Mouse (Mus musculus) R1 (cell line): Measurements from ENCODE around the gene Olfr1128.
"Not testable (repeated sequence)": the region's sequence is repeated elsewhere in the genome, so short reads cannot be mapped to it uniquely, and the experiment has no call there.

Experiments used
- DNase-seq: peaks from one replicate; pipeline ENCODE4 v3.0.0-alpha.2; 2018; ENCODE audit warnings: low read depth, low spot score

Gene Olfr1128

DNA sequence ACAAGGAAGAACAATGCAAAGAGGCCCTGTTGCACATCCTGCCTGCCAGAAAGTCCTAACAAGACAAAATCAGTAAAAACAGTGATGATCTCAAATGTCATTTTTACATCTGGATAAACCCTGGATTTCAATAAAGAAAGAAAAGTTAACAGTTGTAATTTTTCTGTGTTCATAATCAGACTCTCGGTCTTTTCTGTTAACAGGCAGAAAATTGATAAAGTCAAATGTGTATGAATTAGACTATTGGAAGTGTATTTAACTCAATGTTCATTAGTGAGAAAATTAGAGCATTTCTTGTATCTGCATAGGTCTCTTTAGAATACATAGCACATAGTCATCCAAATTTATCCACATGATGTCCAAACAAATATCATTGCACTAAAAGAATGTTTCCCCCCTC, at the start of gene Olfr1128:
Gene Olfr1128 (minus strand): TSS at position 101 of the 400 bp plus-strand sequence.
- no peak for DNase-seq

DNA sequence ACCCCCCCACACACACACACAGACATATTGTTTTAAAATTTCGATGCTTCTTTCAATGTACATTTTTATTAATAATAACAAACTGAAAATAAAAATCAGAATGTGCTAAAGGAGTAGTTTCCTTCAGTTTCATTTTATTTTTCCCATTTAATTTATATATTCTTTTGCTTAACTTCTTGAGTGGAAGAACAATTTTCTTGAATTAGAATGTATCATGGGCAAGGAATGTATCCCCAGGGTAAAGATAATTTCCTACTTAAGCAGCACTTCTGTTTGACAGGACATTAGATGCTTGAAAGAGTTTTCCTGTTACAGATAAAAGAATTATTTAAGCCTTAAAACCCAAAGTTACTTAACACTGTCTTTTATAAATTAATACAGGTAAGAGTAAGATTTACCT, 28.3 kb upstream of the Olfr1128 start, which contains the start of gene Olfr1129:
Gene Olfr1129 (plus strand): TSS at position 301 of the 400 bp plus-strand sequence.
- not testable (repeated sequence) for DNase-seq

DNA sequence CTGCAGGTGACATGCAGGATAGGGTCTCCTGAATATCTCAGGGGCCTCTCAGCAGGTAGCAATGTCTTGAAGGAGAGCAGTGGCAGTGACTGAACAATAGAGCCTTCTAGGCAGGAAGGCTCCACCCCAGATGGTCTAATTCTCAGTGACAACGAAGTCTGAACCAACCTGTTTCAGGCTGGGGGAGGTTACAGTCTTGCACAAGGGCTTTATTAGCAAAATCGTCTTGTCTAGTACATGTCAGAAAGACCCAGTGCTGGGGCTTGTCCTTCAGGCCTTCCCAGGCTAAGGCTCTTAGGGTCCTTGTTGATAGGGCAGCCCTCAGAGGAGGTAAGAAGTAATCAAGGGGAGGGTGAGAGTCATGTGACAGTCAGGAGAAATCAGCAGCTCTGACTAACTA, 10.5 kb downstream of the Olfr1128 start:
- DNase-seq, result peak; percentile 85

DNA sequence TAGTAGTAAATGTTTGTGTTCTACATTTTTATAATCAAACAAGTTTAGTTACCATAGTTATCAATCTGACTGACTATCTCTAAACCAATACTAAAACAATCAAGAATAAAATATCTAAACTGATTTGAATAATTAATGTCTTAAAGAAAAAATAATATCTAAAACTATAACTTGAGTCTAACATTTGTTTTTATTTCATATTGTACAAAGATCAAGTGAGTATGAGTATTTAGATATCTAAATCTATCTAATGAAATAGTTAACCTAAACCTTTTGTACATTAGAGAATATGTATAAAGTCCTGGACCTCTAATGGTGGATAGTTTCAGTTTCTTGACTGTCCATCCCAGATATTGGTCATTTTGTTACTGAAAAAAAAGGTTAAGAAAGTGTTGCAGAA, 13.8 kb downstream of the Olfr1128 start, which contains the start of gene Olfr153:
Gene Olfr153 (plus strand): TSS at position 301 of the 400 bp plus-strand sequence.
- DNase-seq, result no peak

DNA sequence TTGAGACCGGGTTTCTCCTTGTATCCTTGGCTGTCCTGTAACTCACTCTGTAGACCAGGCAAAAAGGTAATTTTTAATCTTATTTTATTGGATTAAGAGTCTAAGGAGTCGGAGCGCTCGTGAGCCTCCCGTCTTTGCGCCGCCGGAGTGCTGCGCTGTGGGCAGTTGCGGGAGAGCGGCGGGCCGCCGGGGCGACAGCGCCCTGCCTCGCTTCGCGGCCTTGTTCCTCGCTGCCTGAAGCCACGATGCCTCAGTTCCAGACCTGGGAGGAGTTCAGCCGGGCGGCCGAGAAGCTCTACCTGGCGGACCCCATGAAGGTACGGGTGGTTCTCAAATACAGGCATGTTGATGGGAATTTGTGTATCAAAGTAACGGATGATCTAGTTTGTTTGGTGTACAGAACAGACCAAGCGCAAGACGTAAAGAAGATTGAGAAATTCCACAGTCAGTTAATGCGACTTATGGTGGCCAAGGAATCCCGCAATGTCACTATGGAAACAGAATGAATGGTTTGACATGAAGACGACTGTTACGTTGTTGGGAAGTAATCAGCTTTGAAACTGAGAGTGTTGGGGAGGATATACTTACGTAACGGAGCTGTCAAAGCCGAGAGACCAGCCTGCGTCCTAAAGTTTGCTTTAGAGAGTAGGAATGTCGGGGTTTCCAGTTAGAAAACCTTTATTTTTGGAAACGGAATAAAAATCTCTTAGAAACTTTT, 19.3 kb downstream of the Olfr1128 start:
- peak; percentile 61 for DNase-seq

DNA sequence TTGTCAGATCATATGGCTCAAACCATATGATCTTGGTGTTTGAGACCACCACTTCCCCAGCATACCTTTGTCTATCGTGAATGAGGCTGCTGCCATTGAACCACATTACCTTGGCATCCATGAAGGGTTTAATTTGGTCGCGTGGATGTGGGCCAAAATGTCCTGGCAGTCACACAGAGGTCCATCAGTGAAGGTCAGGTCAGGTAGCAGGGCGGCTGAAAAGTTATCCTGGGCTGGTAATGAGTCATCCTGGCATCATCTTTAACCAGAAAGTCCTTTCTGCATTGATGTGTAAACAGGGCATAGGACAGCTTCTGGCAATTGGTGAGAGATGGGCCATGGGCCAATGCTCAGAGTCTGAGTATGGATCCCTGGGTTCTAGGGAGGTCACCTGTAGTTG, 24.7 kb downstream of the Olfr1128 start:
- no peak for DNase-seq

DNA sequence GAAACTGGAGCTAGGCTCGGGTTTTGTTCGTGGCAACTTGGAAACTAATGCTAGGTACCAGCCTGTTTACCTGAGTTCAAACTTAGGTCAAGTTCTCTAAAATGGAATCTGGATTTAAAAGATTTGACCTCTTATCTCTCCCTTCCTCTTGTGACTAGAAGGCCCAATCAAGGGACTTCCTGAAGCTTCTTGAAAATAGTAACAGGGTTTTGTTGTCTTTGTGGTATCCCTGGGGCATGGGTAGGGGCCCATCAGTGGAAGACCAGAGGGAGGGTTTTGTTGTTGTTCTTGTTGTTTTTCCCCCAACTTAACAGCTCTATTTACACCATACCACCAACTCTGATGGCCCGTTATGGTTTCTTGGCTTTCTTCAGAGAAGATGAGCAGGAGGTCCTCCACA, 28.8 kb downstream of the Olfr1128 start:
- DNase-seq, result peak; percentile 73

DNA sequence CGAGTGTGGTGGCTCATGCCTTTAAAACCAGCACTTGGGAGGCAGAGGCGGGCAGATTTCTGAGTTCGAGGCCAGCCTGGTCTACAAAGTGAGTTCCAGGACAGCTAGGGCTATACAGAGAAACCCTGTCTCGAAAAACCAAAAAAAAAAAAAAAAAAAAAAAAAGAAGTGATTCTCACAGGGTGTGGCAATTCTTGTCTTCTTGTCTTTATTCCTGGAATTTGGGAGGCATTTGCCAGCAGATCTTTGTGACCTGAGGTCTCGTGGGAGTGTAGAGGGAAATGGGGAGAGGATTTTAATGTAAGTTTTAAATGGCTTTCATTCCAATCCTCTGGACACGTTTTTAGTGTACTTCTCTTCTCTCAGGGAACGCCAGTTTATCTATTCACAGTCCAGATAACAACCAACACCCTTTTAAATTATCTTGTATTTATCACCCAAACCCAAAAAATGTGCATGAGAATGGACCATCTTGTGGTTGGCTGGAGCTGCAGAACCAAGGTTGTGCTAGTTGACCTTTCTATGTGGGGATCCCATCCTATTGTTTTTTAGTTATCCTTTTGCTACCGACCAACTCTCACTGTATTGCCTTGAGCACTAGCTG, 29.8 kb downstream of the Olfr1128 start:
- DNase-seq, result peak; percentile 94

DNA sequence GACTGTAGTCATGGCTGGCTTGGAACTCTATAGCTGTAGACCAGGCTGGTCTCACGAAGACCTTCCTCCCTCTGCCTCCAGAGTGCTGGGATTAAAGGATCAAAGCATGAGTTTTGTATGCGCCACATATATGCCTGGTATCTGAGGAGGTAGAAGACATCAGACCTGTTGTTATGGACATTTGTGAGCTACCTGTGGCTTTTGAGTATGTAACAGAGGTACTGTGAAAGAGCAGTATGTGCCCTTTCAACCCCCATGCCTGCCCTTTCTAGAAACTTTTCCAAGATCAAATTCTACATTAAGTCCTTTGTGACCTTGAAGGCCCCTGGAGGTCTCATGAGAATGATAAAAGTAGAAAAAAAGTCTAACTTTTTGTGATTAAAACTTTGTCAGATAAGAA, 30.3 kb downstream of the Olfr1128 start:
- DNase-seq, result peak; percentile 82

DNA sequence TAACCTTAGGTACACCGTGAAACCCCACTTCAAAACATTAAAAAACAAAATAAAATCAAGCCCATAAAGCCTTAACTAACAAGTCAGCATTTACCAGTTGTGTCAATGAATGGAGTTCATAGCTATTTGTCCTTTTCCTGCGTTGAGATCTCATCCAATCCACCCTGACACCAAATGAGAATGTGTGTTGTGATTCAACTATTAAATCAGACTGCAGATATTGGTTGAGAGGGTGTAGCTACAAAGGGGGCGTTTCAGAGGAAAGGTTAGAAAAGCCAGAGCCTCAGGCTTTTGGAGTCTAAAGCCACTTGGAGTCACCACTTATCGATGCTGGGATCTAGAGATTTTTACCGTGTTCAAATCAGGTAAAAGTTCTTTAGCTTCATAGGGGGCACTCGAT, 39.1 kb downstream of the Olfr1128 start, which contains the start of gene Pramel6:
Gene Pramel6 (plus strand): TSS at position 301 of the 400 bp plus-strand sequence.
- no peak for DNase-seq

DNA sequence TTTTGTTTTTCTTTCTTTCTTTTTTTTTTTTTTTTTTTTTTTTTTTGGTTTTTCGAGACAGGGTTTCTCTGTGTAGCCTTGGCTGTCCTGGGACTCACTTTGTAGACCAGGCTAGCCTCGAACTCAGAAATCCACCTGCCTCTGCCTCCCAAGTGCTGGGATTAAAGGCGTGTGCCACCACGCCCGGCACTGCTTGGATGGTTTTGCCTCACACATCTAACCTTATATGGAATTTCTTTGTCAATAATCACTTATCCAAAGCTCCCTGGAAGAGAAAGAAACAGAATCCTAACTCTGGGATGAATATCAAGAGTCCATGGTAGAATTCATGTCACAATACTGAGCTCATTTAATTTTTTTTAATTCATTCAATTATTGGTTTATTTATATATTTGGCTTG, 48.3 kb downstream of the Olfr1128 start, which contains the start of gene Pramel7:
Gene Pramel7 (minus strand): TSS at position 101 of the 400 bp plus-strand sequence.
- DNase-seq, result not testable (repeated sequence)
